8 mouse cellular contexts compared by ENCODE assay signal in the genomic region with DNA sequence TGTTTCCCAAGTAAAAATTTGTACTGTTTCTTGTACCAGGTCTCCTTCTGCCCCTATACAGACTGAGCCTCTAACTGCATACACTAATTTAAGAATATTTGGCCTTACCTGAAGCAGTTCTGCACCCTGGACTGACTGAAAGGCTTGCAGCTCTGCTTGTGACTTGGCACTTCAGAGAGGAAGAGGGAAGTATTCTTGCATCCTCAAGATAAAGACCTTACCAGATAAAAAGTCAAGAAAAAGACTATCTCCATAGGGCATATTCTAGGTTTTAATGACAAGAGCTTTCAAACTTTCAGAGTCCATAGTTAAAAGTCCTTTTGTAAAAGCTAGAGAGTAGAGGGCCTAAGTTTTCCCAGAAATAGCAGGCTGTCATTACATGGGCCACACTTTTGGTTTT. TPM values are rescaled to one million over a fixed set of nuclear protein-coding genes. Genes with fewer than 3 reads are reported as not detected.
DNase-seq lines count a peak whose midpoint lies in the region; ATAC-seq and TF ChIP-seq lines count a peak whose summit lies in the region.

A gene (minus strand): TSS at position 133 of the 400 bp plus-strand sequence.

- H3K4me3 ChIP-seq in heart, embryonic 12.5 days = peak within 1 kb of the TSS; percentile 61
- peak within 1 kb of the TSS; percentile 64 to 65; a peak in 3 of 4 replicates for H3K4me3 ChIP-seq in ES-E14 (ENCODE audit: insufficient read depth in 1 of 2, low read depth in 1 of 2, low read length in 2 of 2, poor library complexity in 1 of 2, severe bottlenecking in 1 of 2)
- peak within 1 kb of the TSS; percentile 68 for H3K4me3 ChIP-seq in forebrain, embryonic 15.5 days
- peak within 1 kb of the TSS; percentile 63 for H3K4me3 ChIP-seq in liver, postnatal 0 days (ENCODE audit: low read depth, low read length)

- no peak for TF ChIP-seq CTCF in liver, postnatal 0 days (IDR thresholded peaks at IDR 0.05; ENCODE audit: low read depth)

- H3K27me3 ChIP-seq in heart, embryonic 12.5 days (replicated peaks) = peaks cover 63% of the 10 kb centered on the region
- peaks cover 38% of the 10 kb centered on the region for H3K27me3 ChIP-seq in forebrain, embryonic 15.5 days
- peaks cover 35% of the 10 kb centered on the region for H3K27me3 ChIP-seq in liver, postnatal 0 days (ENCODE audit: insufficient read depth, low read length)

- no peaks in the 10 kb centered on the region for H3K9me3 ChIP-seq in heart, embryonic 12.5 days (replicated peaks)
- no peaks in the 10 kb centered on the region for H3K9me3 ChIP-seq in ES-E14 (ENCODE audit: control insufficient read depth, insufficient read depth, low read depth, low read length)
- no peaks in the 10 kb centered on the region for H3K9me3 ChIP-seq in forebrain, embryonic 15.5 days
- no peaks in the 10 kb centered on the region for H3K9me3 ChIP-seq in liver, postnatal 0 days (ENCODE audit: low read length)

- peaks cover 9% of the 10 kb centered on the region; the same call in 1 of the 2 replicates for H3K36me3 ChIP-seq in heart, embryonic 12.5 days
- peaks cover 3% of the 10 kb centered on the region for H3K36me3 ChIP-seq in ES-E14 (ENCODE audit: control insufficient read depth, insufficient read depth, low read length, poor library complexity, severe bottlenecking)
- H3K36me3 ChIP-seq in forebrain, embryonic 15.5 days = peaks cover 3% of the 10 kb centered on the region; the same call in 1 of the 2 replicates
- peaks cover 5% of the 10 kb centered on the region; the same call in 1 of the 2 replicates for H3K36me3 ChIP-seq in liver, postnatal 0 days (replicated peaks; ENCODE audit: insufficient read depth, low read length)

- peaks cover 19% of the 10 kb centered on the region for H3K4me1 ChIP-seq in heart, embryonic 12.5 days (replicated peaks)
- H3K4me1 ChIP-seq in ES-E14 (ENCODE audit: control insufficient read depth in 2 of 2, insufficient read depth in 2 of 2, low read length in 2 of 2, poor library complexity in 1 of 2) = peaks cover 0 to 2% of the 10 kb centered on the region in 2 experiments; a peak in 2 of 4 replicates
- H3K4me1 ChIP-seq in forebrain, embryonic 15.5 days = peaks cover 18% of the 10 kb centered on the region
- peaks cover 19% of the 10 kb centered on the region for H3K4me1 ChIP-seq in liver, postnatal 0 days (ENCODE audit: insufficient read depth)

- in situ Hi-C loops in ES-E14 (cut with MboI; ENCODE audit: low sequenced_read_pairs in 2 of 2, unreplicated experiment in 2 of 2) = no loop called here

- TF ChIP-seq EP300 in liver, postnatal 0 days (IDR thresholded peaks at IDR 0.05; ENCODE audit: low read depth) = peak; percentile 74

- no peak within 1 kb of the TSS for H3K27ac ChIP-seq in heart, embryonic 12.5 days (ENCODE audit: poor library complexity, severe bottlenecking)
- H3K27ac ChIP-seq in ES-E14 (ENCODE audit: insufficient read depth, low read depth, low read length, poor library complexity, severe bottlenecking) = no peak within 1 kb of the TSS
- H3K27ac ChIP-seq in forebrain, embryonic 15.5 days (replicated peaks) = no peak within 1 kb of the TSS
- H3K27ac ChIP-seq in liver, postnatal 0 days (ENCODE audit: low read depth) = no peak within 1 kb of the TSS

- peak within 1 kb of the TSS; percentile 99 for H3K4me2 ChIP-seq in heart, embryonic 12.5 days
- H3K4me2 ChIP-seq in forebrain, embryonic 15.5 days (replicated peaks) = peak within 1 kb of the TSS; percentile 91
- peak within 1 kb of the TSS; percentile 95 for H3K4me2 ChIP-seq in liver, postnatal 0 days (ENCODE audit: low read depth, low read length)

- DNase-seq in heart, adult 8-10 months (ENCODE audit: low spot score) = no peak
- DNase-seq in ES-E14 (ENCODE audit: low read depth, low spot score) = no peak
- DNase-seq in liver, postnatal 0 days = no peak
- no peak for DNase-seq in layer of hippocampus, adult 18-20 months (ENCODE audit: low spot score in 2 of 2)
- no peak for DNase-seq in thymus, postnatal 0 days (ENCODE audit: low spot score)
- no peak for DNase-seq in ovary, adult 18-20 months (ENCODE audit: low spot score)

- no peak for ATAC-seq in heart, embryonic 12.5 days (ENCODE audit: insufficient number of reproducible peaks, low FRiP score)
- ATAC-seq in forebrain, embryonic 15.5 days (replicated peaks) = no peak
- peak; percentile 14; the same call in 1 of the 2 replicates for ATAC-seq in liver, postnatal 0 days

- peak within 1 kb of the TSS; percentile 50; the same call in 1 of the 2 replicates for H3K9ac ChIP-seq in heart, embryonic 12.5 days
- H3K9ac ChIP-seq in ES-E14 (ENCODE audit: insufficient read depth, low read depth, low read length, poor library complexity, severe bottlenecking) = peak within 1 kb of the TSS; percentile 25; the same call in 1 of the 2 replicates
- peak within 1 kb of the TSS; percentile 56; the same call in 1 of the 2 replicates for H3K9ac ChIP-seq in forebrain, embryonic 15.5 days (replicated peaks)
- 0 out of 2 replicates have a peak within 1 kb of the TSS, but pooled peaks have one; percentile 55 for H3K9ac ChIP-seq in liver, postnatal 0 days (replicated peaks)

TF ChIP-seq in ES-E14, 5 proteins besides CTCF, POLR2A, EP300 and RAD21:
- TF ChIP-seq ZNF384 (IDR thresholded peaks at IDR 0.05; ENCODE audit: low read depth, low read length) = no peak
- TF ChIP-seq HCFC1 (IDR thresholded peaks at IDR 0.05; ENCODE audit: borderline replicate concordance, insufficient read depth, low read length) = no peak
- no peak for TF ChIP-seq CHD2 (IDR thresholded peaks at IDR 0.05; ENCODE audit: low read depth, low read length)
- TF ChIP-seq MAFK (IDR thresholded peaks at IDR 0.05; ENCODE audit: insufficient read depth, low read depth, low read length) = no peak
- no peak for TF ChIP-seq ZC3H11A (IDR thresholded peaks at IDR 0.05; ENCODE audit: borderline replicate concordance, low read depth, low read length)
TF ChIP-seq in ES-E14: peak in this region for 0.

RNA-seq across cellular contexts. Expression of the gene that starts here (rescaled TPM):
- polyA plus RNA-seq in heart, embryonic 12.5 days (2016; fragmentation: Nextera tagmentation; extraction: Ambion mirVana) = 2.7 and 4.8 TPM in 2 replicates
- total RNA-seq in heart, adult 8-10 months (2022) = under 1 TPM; 0.19 to 0.83 (median 0.41) TPM
- total RNA-seq in ES-E14 (2012; rRNA removed) = 0.31 and 0.48 TPM in 2 replicates
- 0.27 and 0.29 TPM in 2 replicates for polyA plus RNA-seq in forebrain, embryonic 15.5 days (2015; fragmentation: Nextera tagmentation; extraction: Ambion mirVana)
- polyA plus RNA-seq in liver, postnatal 0 days (2015; fragmentation: Nextera tagmentation; extraction: Ambion mirVana) = 17.5 and 17.7 TPM in 2 replicates
- 1 to 10 TPM; 1.3 to 1.7 TPM for total RNA-seq in layer of hippocampus, adult 18-20 months (2021)
- 1.3 and 1.8 TPM in 2 replicates for polyA plus RNA-seq in thymus, postnatal 0 days (2015; fragmentation: Nextera tagmentation; extraction: Ambion mirVana)
